Mouse (Mus musculus) midbrain, postnatal 0 days (tissue): Measurements from ENCODE around the gene Unc5a. TPM values are rescaled to one million over a fixed set of nuclear protein-coding genes. Genes with fewer than 3 reads are reported as not detected.

ENCODE experiments used
- ATAC-seq: fragments of 200-750 bp; cut with Nextera tagmentation; 2 replicates; pipeline ENCODE4 v1.8.0; 2017; ENCODE audit warnings: moderate number of reproducible peaks, mild to moderate bottlenecking, moderate TSS enrichment, moderate library complexity; ENCODE audit not compliant: low FRiP score
- DNase-seq: peaks from one replicate; pipeline ENCODE4 v3.0.0-alpha.2; 2015; ENCODE audit warnings: low spot score
- H3K27ac ChIP-seq: fragments of 300-500 bp; sonication (generic); 2 replicates; pipeline ENCODE4 v1.5.1; 2014; ENCODE audit warnings: low read depth, mild to moderate bottlenecking, low read length, mixed read lengths
- H3K27me3 ChIP-seq: fragments of 300-500 bp; sonication (generic); 2 replicates; pipeline ENCODE4 v1.6.1; 2014; ENCODE audit warnings: low read length, control low read depth, mixed read lengths; ENCODE audit not compliant: insufficient read depth
- H3K36me3 ChIP-seq: fragments of 300-500 bp; sonication (generic); 2 replicates; pipeline ENCODE4 v1.6.1; 2014; ENCODE audit warnings: low read length, control low read depth, mixed read lengths; ENCODE audit not compliant: insufficient read depth
- H3K4me1 ChIP-seq: fragments of 300-500 bp; sonication (generic); 2 replicates; pipeline ENCODE4 v1.6.1; 2014; ENCODE audit warnings: mild to moderate bottlenecking, control low read depth, antibody characterized with exemption, low read length, mixed read lengths; ENCODE audit not compliant: insufficient read depth
- H3K4me2 ChIP-seq: fragments of 300-500 bp; sonication (generic); 2 replicates; pipeline ENCODE4 v1.6.1; 2014; ENCODE audit warnings: low read depth, mild to moderate bottlenecking, low read length, mixed read lengths; ENCODE audit not compliant: poor library complexity, severe bottlenecking
- H3K4me3 ChIP-seq: fragments of 300-500 bp; sonication (generic); 2 replicates; pipeline ENCODE4 v1.5.1; 2014; ENCODE audit warnings: low read depth, mild to moderate bottlenecking, low read length, moderate library complexity
- H3K9ac ChIP-seq: fragments of 300-500 bp; sonication (generic); replicated peaks from 2 replicates; pipeline ENCODE4 v1.6.1; 2014; ENCODE audit warnings: mild to moderate bottlenecking, low read length, moderate library complexity, mixed read lengths; ENCODE audit not compliant: poor library complexity, severe bottlenecking
- H3K9me3 ChIP-seq: fragments of 300-500 bp; sonication (generic); 2 replicates; pipeline ENCODE4 v1.6.1; 2016; ENCODE audit warnings: low read length, control low read depth
- CTCF ChIP-seq: IDR thresholded peaks from 2 replicates; pipeline ENCODE4 v1.5.1; 2016; ENCODE audit warnings: antibody characterized with exemption, mild to moderate bottlenecking
- WGBS: fragments of 180-500 bp; shearing (Covaris S2); extraction: QIAGEN DNeasy Blood & Tissue Kit; methylation state at CpG from one replicate; pipeline ENCODE4 v1.1.7; 2014; 5-methylcytosine and 5-hydroxymethylcytosine counted together
- polyA plus RNA-seq: library from polyadenylated mRNA; unstranded; fragments of >200 nt; fragmentation: Nextera tagmentation; extraction: Ambion mirVana; gene quantifications from 2 replicates; pipeline ENCODE4 v1.2.1, GENCODE M21; 2015
- total RNA-seq: library from RNA; depleted of rRNA; stranded (reverse); fragments of >200 nt; gene quantifications from 2 replicates; pipeline ENCODE4 v1.2.3, GENCODE M21; 2014; rRNA removed

Gene Unc5a
- total RNA-seq, result 24.2 and 29.0 TPM in 2 replicates
- 12.7 and 14.3 TPM in 2 replicates for polyA plus RNA-seq

DNA sequence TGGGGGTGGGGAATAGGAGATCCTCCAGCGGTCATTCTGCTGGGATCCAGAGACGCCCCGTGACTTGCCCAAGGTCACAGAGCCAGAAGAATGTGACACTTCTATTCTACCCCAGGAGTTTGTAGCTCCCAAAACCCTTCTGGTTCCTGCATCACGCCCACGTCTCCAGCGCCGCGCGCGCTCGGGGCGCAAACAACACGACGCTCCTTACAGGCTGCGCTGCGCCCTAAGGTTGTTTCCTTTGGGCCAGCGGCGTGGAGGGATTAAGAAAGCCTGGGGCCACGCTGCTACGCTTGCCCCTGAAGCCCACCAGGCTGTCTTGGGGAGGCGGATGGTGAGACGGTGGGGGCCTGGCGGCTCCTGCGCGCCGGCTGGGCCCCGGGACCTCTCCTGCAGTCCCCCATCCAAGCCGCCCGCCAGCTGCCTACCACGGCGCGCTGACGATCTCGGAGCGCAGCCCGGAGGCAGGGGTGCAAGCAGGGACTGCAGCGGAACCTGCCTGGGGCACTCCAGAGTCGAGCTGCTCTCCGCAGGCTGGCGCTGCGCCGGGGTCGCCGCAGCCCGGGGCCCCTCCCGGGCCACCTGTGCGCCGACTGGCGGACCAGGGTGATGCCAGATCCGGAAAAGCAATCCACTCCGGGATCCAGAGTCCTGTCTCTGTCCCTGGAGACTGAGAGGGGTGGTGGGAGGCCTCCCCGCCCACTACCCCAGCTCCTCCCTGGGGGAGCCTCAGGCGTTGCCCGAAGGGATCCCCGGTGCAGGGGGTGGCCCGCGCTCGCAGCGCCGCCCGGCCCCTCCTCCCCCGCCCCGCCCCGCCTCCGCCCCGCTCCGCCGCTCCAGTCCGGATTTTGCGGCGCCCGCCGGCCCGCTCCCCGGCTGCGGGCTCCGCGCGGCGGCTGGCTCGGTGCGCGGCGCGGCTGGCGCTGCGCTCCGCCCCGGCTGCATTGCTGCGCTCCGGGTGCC, at the start of gene Unc5a:
Unc5a (plus strand) TSS at position 881 of the 963 bp plus-strand sequence.
- no peak for TF ChIP-seq CTCF
- peak; percentile 82 for DNase-seq
- peak within 1 kb of the TSS; percentile 81 for H3K27ac ChIP-seq
- H3K4me2 ChIP-seq, result peak within 1 kb of the TSS; percentile 89
- ATAC-seq, result peak; percentile 69
- peaks cover 14% of the 10 kb centered on the region for H3K4me1 ChIP-seq
- H3K9me3 ChIP-seq, result no peaks in the 10 kb centered on the region
- no peaks in the 10 kb centered on the region for H3K36me3 ChIP-seq
- 1% methylated on average over 68 of the region's 91 CpGs for WGBS
- H3K4me3 ChIP-seq, result peak within 1 kb of the TSS; percentile 87
- H3K27me3 ChIP-seq, result no peaks in the 10 kb centered on the region; the same call in 1 of the 2 replicates
- peak within 1 kb of the TSS; percentile 88 for H3K9ac ChIP-seq

GRCm38 (mm10) chr13:54912053-54912452, 37.2 kb upstream of the Unc5a start:
- 4% methylated on average over 17 of the region's 17 CpGs for WGBS
- Histone ChIP-seq H3K9me3 (no peaks in the 10 kb centered on the region), H3K36me3 (no peaks in the 10 kb centered on the region), H3K4me1 (peaks cover 14% of the 10 kb centered on the region; the same call in 1 of the 2 replicates), H3K4me2 (peak overlapping the region; percentile 43), H3K4me3 (no peak overlapping the region), H3K9ac (0 out of 2 replicates have a peak overlapping the region, but pooled peaks have one; percentile 0), H3K27ac (no peak overlapping the region), H3K27me3 (no peaks in the 10 kb centered on the region)
- TF ChIP-seq CTCF, result no peak
- DNase-seq (no peak), ATAC-seq (0 out of 2 replicates have a peak, but pooled peaks have one; percentile 23)

- no peak for TF ChIP-seq CTCF
- Histone ChIP-seq H3K27me3 (no peaks in the 10 kb centered on the region), H3K27ac (no peak overlapping the region; the same call in 1 of the 2 replicates), H3K9ac (no peak overlapping the region), H3K4me2 (no peak overlapping the region), H3K9me3 (no peaks in the 10 kb centered on the region), H3K4me1 (peaks cover 14% of the 10 kb centered on the region; the same call in 1 of the 2 replicates), H3K36me3 (no peaks in the 10 kb centered on the region), H3K4me3 (no peak overlapping the region)
- DNase-seq, result no peak
- WGBS, result 19% methylated on average over 16 of the region's 16 CpGs
- ATAC-seq, result no peak
Measured at GRCm38 (mm10) chr13:54912894-54913621, 36.2 kb upstream of the Unc5a start.

- no peaks in the 10 kb centered on the region for H3K36me3 ChIP-seq
- H3K27me3 ChIP-seq, result no peaks in the 10 kb centered on the region
- ATAC-seq (no peak), DNase-seq (no peak)
- peaks cover 14% of the 10 kb centered on the region; the same call in 1 of the 2 replicates for H3K4me1 ChIP-seq
- WGBS, result 78% methylated on average over 5 of the region's 5 CpGs
- no peak overlapping the region for H3K4me2 ChIP-seq
- no peak overlapping the region for H3K27ac ChIP-seq
- TF ChIP-seq CTCF, result no peak
- no peak overlapping the region for H3K9ac ChIP-seq
- no peak overlapping the region for H3K4me3 ChIP-seq
- no peaks in the 10 kb centered on the region for H3K9me3 ChIP-seq
Measured at GRCm38 (mm10) chr13:54916644-54917043, 32.6 kb upstream of the Unc5a start.

- WGBS, result 82% methylated on average over 8 of the region's 8 CpGs
- ATAC-seq, result no peak
- no peak for TF ChIP-seq CTCF
- Histone ChIP-seq H3K27ac (no peak overlapping the region), H3K27me3 (no peaks in the 10 kb centered on the region), H3K9me3 (no peaks in the 10 kb centered on the region), H3K36me3 (no peaks in the 10 kb centered on the region), H3K4me3 (no peak overlapping the region), H3K4me1 (no peaks in the 10 kb centered on the region), H3K4me2 (no peak overlapping the region), H3K9ac (no peak overlapping the region)
- DNase-seq, result no peak
Measured at GRCm38 (mm10) chr13:54918910-54919309, 30.3 kb upstream of the Unc5a start.
